In the genomic region with DNA sequence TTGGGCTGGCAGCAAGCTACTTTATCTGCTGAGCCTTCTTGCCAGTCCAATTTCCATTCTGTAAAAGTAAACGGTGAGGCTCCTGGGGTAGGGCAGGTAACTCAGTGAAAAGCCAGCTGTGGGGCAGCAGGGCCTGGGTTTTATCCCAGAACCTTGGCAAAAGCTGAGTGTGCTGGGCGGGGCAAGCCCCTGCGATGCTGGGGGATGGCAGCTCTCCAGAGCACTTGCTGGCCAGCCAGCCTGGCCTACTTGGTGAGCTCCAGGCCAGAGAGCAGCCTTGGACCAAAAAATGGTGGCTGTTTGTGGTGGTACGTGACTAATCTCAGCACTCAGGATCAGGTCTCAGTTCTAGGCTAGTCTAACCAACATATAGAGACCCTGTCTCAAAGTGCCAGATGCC, we compare ENCODE assay signal across 18 mouse cellular contexts. TPM values are rescaled to one million over a fixed set of nuclear protein-coding genes. Genes with fewer than 3 reads are reported as not detected.
DNase-seq lines count a peak whose midpoint lies in the region.
"Had no signal": no experiment of that assay in that cellular context is flagged by ENCODE, and none has a peak within 500 bp of the region (broad histone marks: within the 10 kb centered on the region; RNA-seq: fewer than 3 reads in every experiment).

No protein-coding gene starts in this region.

- peak; percentile 77 for DNase-seq in adrenal gland, adult 2 months
- no peak for DNase-seq in adrenal gland, postnatal 4 days (ENCODE audit: low spot score in 2 of 2)
- peak; percentile 62 for DNase-seq in gastrocnemius, postnatal 14 days
- DNase-seq in gastrocnemius, adult 18-20 months (ENCODE audit: low spot score), result no peak
- peak; percentile 65 for DNase-seq in ovary, adult 18-20 months (ENCODE audit: low spot score)
- no peak for DNase-seq in ovary, postnatal 14 days (ENCODE audit: low spot score)
- DNase-seq in gastrocnemius, postnatal 25 days, result peak; percentile 59
- DNase-seq in spleen, adult 18-20 months, result no peak
- DNase-seq: kidney, adult 11 months; kidney, postnatal 14 days; liver; lung, adult 18-20 months; midbrain, embryonic 14.5 days; right cerebral cortex, postnatal 25 days; thymus, postnatal 4 days had no signal

- intact Hi-C loops in gastrocnemius, postnatal 14 days (cut with DNase I; ENCODE audit: low total_unique reads), result no loop called here

RNA-seq across cellular contexts. Expression of gene Plvap, which starts 5.6 kb away (rescaled TPM):
- 100 to 1,000 TPM; 198 to 219 TPM for total RNA-seq in adrenal gland, adult 2 months (2021)
- polyA plus RNA-seq in adrenal gland, adult 2 months (2012; rRNA removed), result 559 and 580 TPM in 2 replicates
- 100 to 1,000 TPM; 179 to 185 TPM for total RNA-seq in adrenal gland, postnatal 4 days (2021)
- total RNA-seq in gastrocnemius, postnatal 14 days (2021), result 10 to 100 TPM in 1 of 2 experiments, 1 to 10 TPM in 1; 7.7 to 11.7 TPM
- 10 to 100 TPM; 11.1 to 12.0 TPM for total RNA-seq in gastrocnemius, adult 18-20 months (2021)
- total RNA-seq in gastrocnemius, postnatal 25 days (2021), result 10 to 100 TPM in 1 of 2 experiments, 1 to 10 TPM in 1; 8.4 to 22.5 TPM

RNA-seq across cellular contexts. Expression of gene Gtpbp3, which starts 18.1 kb away (rescaled TPM):
- total RNA-seq in adrenal gland, adult 2 months (2021), result 10 to 100 TPM; 15.6 to 26.7 TPM
- polyA plus RNA-seq in adrenal gland, adult 2 months (2012; rRNA removed), result 58.3 and 77.4 TPM in 2 replicates
- total RNA-seq in adrenal gland, postnatal 4 days (2021), result 10 to 100 TPM; 30.6 to 32.0 TPM
- 1 to 10 TPM; 7.5 to 8.5 TPM for total RNA-seq in gastrocnemius, postnatal 14 days (2021)
- 10 to 100 TPM; 10.0 to 10.5 TPM for total RNA-seq in gastrocnemius, adult 18-20 months (2021)
- total RNA-seq in gastrocnemius, postnatal 25 days (2021), result 10 to 100 TPM in 1 of 2 experiments, 1 to 10 TPM in 1; 9.6 to 11.5 TPM

RNA-seq across cellular contexts. Expression of gene Ccdc194, which starts 19.5 kb away (rescaled TPM):
- not detected for total RNA-seq in adrenal gland, adult 2 months (2021)
- not detected in 2 replicates for polyA plus RNA-seq in adrenal gland, adult 2 months (2012; rRNA removed)
- under 1 TPM in 1 of 2 experiments, not detected in 1; 0.25 TPM for total RNA-seq in adrenal gland, postnatal 4 days (2021)
- under 1 TPM in 1 of 2 experiments, not detected in 1; 0.33 TPM for total RNA-seq in gastrocnemius, postnatal 14 days (2021)
- not detected for total RNA-seq in gastrocnemius, adult 18-20 months (2021)
- not detected for total RNA-seq in gastrocnemius, postnatal 25 days (2021)
- total RNA-seq: common myeloid progenitor, adult 5-6 weeks; left cerebral cortex, postnatal 14 days had no signal
- polyA plus RNA-seq: forebrain, embryonic 10.5 days; midbrain, embryonic 14.5 days had no signal

RNA-seq across cellular contexts. Expression of gene Ano8, which starts 20.2 kb away (rescaled TPM):
- total RNA-seq in adrenal gland, adult 2 months (2021), result 10 to 100 TPM in 1 of 2 experiments, 1 to 10 TPM in 1; 9.9 to 16.4 TPM
- polyA plus RNA-seq in adrenal gland, adult 2 months (2012; rRNA removed), result 44.9 and 54.6 TPM in 2 replicates
- 10 to 100 TPM; 25.9 to 26.3 TPM for total RNA-seq in adrenal gland, postnatal 4 days (2021)
- 10 to 100 TPM; 14.4 to 16.2 TPM for total RNA-seq in gastrocnemius, postnatal 14 days (2021)
- 10 to 100 TPM; 14.6 to 16.0 TPM for total RNA-seq in gastrocnemius, adult 18-20 months (2021)
- total RNA-seq in gastrocnemius, postnatal 25 days (2021), result 10 to 100 TPM; 17.1 to 18.4 TPM

RNA-seq across cellular contexts. Expression of gene Bst2, which starts 31.3 kb away (rescaled TPM):
- total RNA-seq in adrenal gland, adult 2 months (2021), result 10 to 100 TPM; 63.1 to 98.6 TPM
- polyA plus RNA-seq in adrenal gland, adult 2 months (2012; rRNA removed), result 457 and 528 TPM in 2 replicates
- 10 to 100 TPM; 39.6 to 46.0 TPM for total RNA-seq in adrenal gland, postnatal 4 days (2021)
- total RNA-seq in gastrocnemius, postnatal 14 days (2021), result 1 to 10 TPM; 8.6 to 9.3 TPM
- total RNA-seq in gastrocnemius, adult 18-20 months (2021), result 1 to 10 TPM; 5.9 to 8.2 TPM
- total RNA-seq in gastrocnemius, postnatal 25 days (2021), result 1 to 10 TPM; 7.6 to 8.9 TPM

Comparison
In these comparisons a context has a peak if more than half of its experiments do, and no peak if none do; other contexts are left out.
1. DNase-seq: peak in adrenal gland, adult 2 months (single experiment), gastrocnemius, postnatal 14 days (single experiment), ovary, adult 18-20 months (single experiment) and gastrocnemius, postnatal 25 days (single experiment); none in adrenal gland, postnatal 4 days (0 of 2), gastrocnemius, adult 18-20 months (single experiment), ovary, postnatal 14 days (single experiment) and spleen, adult 18-20 months (0 of 2).
2. RNA of gene Plvap, which starts 5.6 kb away (total RNA-seq): 198 to 219 TPM in adrenal gland, adult 2 months and 179 to 185 TPM in adrenal gland, postnatal 4 days; 8.4 to 22.5 TPM in gastrocnemius, postnatal 25 days, 11.1 to 12.0 TPM in gastrocnemius, adult 18-20 months and 7.7 to 11.7 TPM in gastrocnemius, postnatal 14 days; every median in the first group is over 4 times any median in the second.